Mouse (Mus musculus) cerebellum, adult 2 months (tissue): ENCODE data around the gene H2-K1.

Experiments used
- CTCF ChIP-seq: fragments of 200-500 bp; IDR thresholded peaks from 2 replicates; pipeline ENCODE4 v1.5.1; 2011; ENCODE audit warnings: low read depth, mild to moderate bottlenecking, control low read depth, low read length, moderate library complexity, borderline replicate concordance; ENCODE audit not compliant: insufficient read depth
- POLR2A ChIP-seq: fragments of 200-500 bp; IDR thresholded peaks from 2 replicates; pipeline ENCODE4 v1.6.1; 2011; ENCODE audit warnings: low read length, control low read depth, borderline replicate concordance; ENCODE audit not compliant: insufficient read depth

- no peak for TF ChIP-seq POLR2A
- no peak for TF ChIP-seq CTCF
Observed at GRCm38 (mm10) chr17:34006570-34006969, 6.4 kb upstream of the H2-K1 start.
